Mouse (Mus musculus): ENCODE measurements at regions not wholly inside any gene's neighbourhood (a gene's known extent, or its start where the extent isn't known, plus 50 kb on each side); places are given as distances from the start of the nearest gene placed in this dataset.
A peak's percentile ranks its signal among the peaks of the same experiment; 100 is the strongest.

GRCm38 (mm10) chr5:43094329-43094898 lies 138.6 kb upstream of the Cpeb2 start:
- no peak overlapping the region for H3K27ac ChIP-seq
- 25% methylated on average over 7 of the region's 7 CpGs for WGBS (ENCODE audit: insufficient replicate concordance)
- no peaks in the 10 kb centered on the region; the same call in 1 of the 2 replicates for H3K4me1 ChIP-seq (replicated peaks)
- H3K9me3 ChIP-seq (replicated peaks) = no peaks in the 10 kb centered on the region
- ATAC-seq (ENCODE audit: low read depth) = peak; percentile 45; the same call in 1 of the 2 replicates
- no peak overlapping the region for H3K9ac ChIP-seq
- DNase-seq = peak; percentile 2
- H3K4me3 ChIP-seq (replicated peaks) = no peak overlapping the region
- no peaks in the 10 kb centered on the region for H3K27me3 ChIP-seq
- H3K36me3 ChIP-seq = no peaks in the 10 kb centered on the region
- no peak overlapping the region for H3K4me2 ChIP-seq

- no peak overlapping the region for H3K9ac ChIP-seq
- H3K4me3 ChIP-seq (replicated peaks) = no peak overlapping the region
- no peaks in the 10 kb centered on the region for H3K4me1 ChIP-seq (replicated peaks)
- H3K9me3 ChIP-seq (replicated peaks) = no peaks in the 10 kb centered on the region
- H3K27me3 ChIP-seq = no peaks in the 10 kb centered on the region
- no peak overlapping the region for H3K4me2 ChIP-seq
- H3K27ac ChIP-seq = no peak overlapping the region
- ATAC-seq (ENCODE audit: low read depth) (no peak), DNase-seq (no peak)
- no peaks in the 10 kb centered on the region for H3K36me3 ChIP-seq
- WGBS (ENCODE audit: insufficient replicate concordance) = 40% methylated on average over 4 of the region's 4 CpGs
Measured at GRCm38 (mm10) chr5:43102000-43102459, 130.9 kb upstream of the Cpeb2 start.

GRCm38 (mm10) chr5:43102590-43102989 lies 130.4 kb upstream of the Cpeb2 start:
- Histone ChIP-seq H3K9me3 (replicated peaks) (no peaks in the 10 kb centered on the region), H3K4me2 (no peak overlapping the region), H3K9ac (no peak overlapping the region), H3K4me3 (replicated peaks) (no peak overlapping the region), H3K27me3 (no peaks in the 10 kb centered on the region), H3K27ac (no peak overlapping the region), H3K4me1 (replicated peaks) (peaks cover 4% of the 10 kb centered on the region; the same call in 1 of the 2 replicates), H3K36me3 (no peaks in the 10 kb centered on the region)
- WGBS (ENCODE audit: insufficient replicate concordance) = 37% methylated on average over 3 of the region's 3 CpGs
- ATAC-seq (ENCODE audit: low read depth) (no peak), DNase-seq (no peak)

- H3K27ac ChIP-seq = no peak overlapping the region
- H3K27me3 ChIP-seq = no peaks in the 10 kb centered on the region
- ATAC-seq (ENCODE audit: low read depth) (no peak), DNase-seq (no peak)
- WGBS (ENCODE audit: insufficient replicate concordance) = 59% methylated on average over 7 of the region's 7 CpGs
- no peak overlapping the region for H3K4me2 ChIP-seq
- no peak overlapping the region for H3K4me3 ChIP-seq (replicated peaks)
- no peaks in the 10 kb centered on the region for H3K9me3 ChIP-seq (replicated peaks)
- peaks cover 6% of the 10 kb centered on the region; the same call in 1 of the 2 replicates for H3K4me1 ChIP-seq (replicated peaks)
- H3K9ac ChIP-seq = no peak overlapping the region
- H3K36me3 ChIP-seq = no peaks in the 10 kb centered on the region
Measured at GRCm38 (mm10) chr5:43103728-43104127, 129.2 kb upstream of the Cpeb2 start.

GRCm38 (mm10) chr5:43105528-43105927 lies 127.4 kb upstream of the Cpeb2 start:
- Histone ChIP-seq H3K27ac (no peak overlapping the region), H3K4me3 (replicated peaks) (no peak overlapping the region), H3K27me3 (no peaks in the 10 kb centered on the region), H3K4me1 (replicated peaks) (peaks cover 6% of the 10 kb centered on the region; the same call in 1 of the 2 replicates), H3K9me3 (replicated peaks) (no peaks in the 10 kb centered on the region), H3K4me2 (no peak overlapping the region), H3K36me3 (no peaks in the 10 kb centered on the region), H3K9ac (no peak overlapping the region)
- no peak for ATAC-seq (ENCODE audit: low read depth)
- DNase-seq = no peak
- 42% methylated on average over 5 of the region's 5 CpGs for WGBS (ENCODE audit: insufficient replicate concordance)

GRCm38 (mm10) chr5:43107436-43108259 lies 125.3 kb upstream of the Cpeb2 start:
- H3K9ac ChIP-seq = no peak overlapping the region
- DNase-seq = no peak
- H3K4me2 ChIP-seq = no peak overlapping the region
- H3K36me3 ChIP-seq = no peaks in the 10 kb centered on the region
- H3K4me1 ChIP-seq (replicated peaks) = peaks cover 6% of the 10 kb centered on the region; the same call in 1 of the 2 replicates
- no peaks in the 10 kb centered on the region for H3K27me3 ChIP-seq
- ATAC-seq (ENCODE audit: low read depth) = no peak
- no peak overlapping the region for H3K27ac ChIP-seq
- no peaks in the 10 kb centered on the region for H3K9me3 ChIP-seq (replicated peaks)
- 63% methylated on average over 9 of the region's 9 CpGs for WGBS (ENCODE audit: insufficient replicate concordance)
- no peak overlapping the region for H3K4me3 ChIP-seq (replicated peaks)

GRCm38 (mm10) chr5:43108260-43108589 lies 124.7 kb upstream of the Cpeb2 start:
- Histone ChIP-seq H3K27ac (no peak overlapping the region), H3K9me3 (replicated peaks) (no peaks in the 10 kb centered on the region), H3K4me2 (no peak overlapping the region), H3K36me3 (no peaks in the 10 kb centered on the region), H3K9ac (no peak overlapping the region), H3K4me1 (replicated peaks) (peaks cover 6% of the 10 kb centered on the region; the same call in 1 of the 2 replicates), H3K4me3 (replicated peaks) (no peak overlapping the region), H3K27me3 (no peaks in the 10 kb centered on the region)
- no peak for DNase-seq
- no peak for ATAC-seq (ENCODE audit: low read depth)
- WGBS (ENCODE audit: insufficient replicate concordance) = 71% methylated on average over 2 of the region's 2 CpGs

- no peaks in the 10 kb centered on the region for H3K36me3 ChIP-seq
- H3K9me3 ChIP-seq (replicated peaks) = no peaks in the 10 kb centered on the region
- no peak overlapping the region for H3K4me2 ChIP-seq
- WGBS (ENCODE audit: insufficient replicate concordance) = 58% methylated on average over 5 of the region's 5 CpGs
- ATAC-seq (ENCODE audit: low read depth) (no peak), DNase-seq (no peak)
- no peaks in the 10 kb centered on the region for H3K27me3 ChIP-seq
- peaks cover 6% of the 10 kb centered on the region; the same call in 1 of the 2 replicates for H3K4me1 ChIP-seq (replicated peaks)
- H3K27ac ChIP-seq = no peak overlapping the region
- H3K4me3 ChIP-seq (replicated peaks) = no peak overlapping the region
- H3K9ac ChIP-seq = no peak overlapping the region
Measured at GRCm38 (mm10) chr5:43110122-43110521, 122.8 kb upstream of the Cpeb2 start.

GRCm38 (mm10) chr5:43111740-43112139 lies 121.2 kb upstream of the Cpeb2 start:
- Histone ChIP-seq H3K4me2 (no peak overlapping the region), H3K9me3 (replicated peaks) (no peaks in the 10 kb centered on the region), H3K4me3 (replicated peaks) (no peak overlapping the region), H3K27me3 (no peaks in the 10 kb centered on the region), H3K9ac (no peak overlapping the region), H3K27ac (no peak overlapping the region), H3K4me1 (replicated peaks) (peaks cover 6% of the 10 kb centered on the region; the same call in 1 of the 2 replicates), H3K36me3 (no peaks in the 10 kb centered on the region)
- no peak for ATAC-seq (ENCODE audit: low read depth)
- DNase-seq = no peak
- WGBS (ENCODE audit: insufficient replicate concordance) = 23% methylated on average over 2 of the region's 2 CpGs

- H3K27me3 ChIP-seq = no peaks in the 10 kb centered on the region
Measured at GRCm38 (mm10) chr5:43113405-43114119, 119.4 kb upstream of the Cpeb2 start.

GRCm38 (mm10) chr5:43115507-43115906 lies 117.5 kb upstream of the Cpeb2 start:
- WGBS (ENCODE audit: insufficient replicate concordance) = 56% methylated on average over 3 of the region's 3 CpGs
- Histone ChIP-seq H3K27ac (no peak overlapping the region), H3K9me3 (replicated peaks) (no peaks in the 10 kb centered on the region), H3K4me1 (replicated peaks) (no peaks in the 10 kb centered on the region), H3K27me3 (no peaks in the 10 kb centered on the region), H3K36me3 (no peaks in the 10 kb centered on the region), H3K4me3 (replicated peaks) (no peak overlapping the region), H3K4me2 (no peak overlapping the region), H3K9ac (no peak overlapping the region)
- DNase-seq = no peak
- ATAC-seq (ENCODE audit: low read depth) = no peak

More at GRCm38 (mm10) chr5:43113405-43114119, 119.4 kb upstream of the Cpeb2 start:
- H3K4me2 ChIP-seq = no peak overlapping the region
- H3K4me3 ChIP-seq (replicated peaks) = no peak overlapping the region
- no peak for ATAC-seq (ENCODE audit: low read depth)
- H3K9ac ChIP-seq = no peak overlapping the region
- no peak for DNase-seq
- no peaks in the 10 kb centered on the region for H3K9me3 ChIP-seq (replicated peaks)
- WGBS (ENCODE audit: insufficient replicate concordance) = 56% methylated on average over 12 of the region's 12 CpGs
- H3K4me1 ChIP-seq (replicated peaks) = no peaks in the 10 kb centered on the region
- no peak overlapping the region for H3K27ac ChIP-seq
- no peaks in the 10 kb centered on the region for H3K36me3 ChIP-seq
